Mouse (Mus musculus) intestine, embryonic 14.5 days (tissue): ENCODE measurements around the gene Tent4a. TPM values are rescaled to one million over a fixed set of nuclear protein-coding genes. Genes with fewer than 3 reads are reported as not detected.
"Not testable (repeated sequence)": the region's sequence is repeated elsewhere in the genome, so short reads cannot be mapped to it uniquely, and the experiment has no call there.

Experiments used
- ATAC-seq: fragments of 200-750 bp; cut with Nextera tagmentation; replicated peaks from 2 replicates; pipeline ENCODE4 v1.8.0; 2017; ENCODE audit warnings: low read depth, moderate number of reproducible peaks, moderate TSS enrichment, moderate library complexity; ENCODE audit not compliant: low FRiP score, low TSS enrichment
- DNase-seq: peaks from one replicate; pipeline ENCODE4 v3.0.0-alpha.2; 2018; ENCODE audit warnings: low spot score
- H3K27ac ChIP-seq: fragments of 300-500 bp; sonication (generic); 2 replicates; pipeline ENCODE4 v1.5.1; 2014; ENCODE audit warnings: low read depth, mild to moderate bottlenecking, control low read depth
- H3K27me3 ChIP-seq: fragments of 300-500 bp; sonication (generic); replicated peaks from 2 replicates; pipeline ENCODE4 v1.6.1; 2014; ENCODE audit warnings: low read length, control low read depth; ENCODE audit not compliant: control insufficient read depth, insufficient read depth
- H3K36me3 ChIP-seq: fragments of 300-500 bp; sonication (generic); 2 replicates; pipeline ENCODE4 v1.6.1; 2014; ENCODE audit warnings: low read length, control low read depth; ENCODE audit not compliant: control insufficient read depth, insufficient read depth
- H3K4me1 ChIP-seq: fragments of 300-500 bp; sonication (generic); replicated peaks from 2 replicates; pipeline ENCODE4 v1.6.1; 2014; ENCODE audit warnings: low read length, control low read depth, mixed read lengths; ENCODE audit not compliant: control insufficient read depth, insufficient read depth
- H3K4me2 ChIP-seq: fragments of 300-500 bp; sonication (generic); 2 replicates; pipeline ENCODE4 v1.6.1; 2014; ENCODE audit warnings: low read length
- H3K4me3 ChIP-seq: fragments of 300-500 bp; sonication (generic); 2 replicates; pipeline ENCODE4 v1.5.1; 2014; ENCODE audit warnings: low read depth, low read length, control low read depth, mixed read lengths
- H3K9ac ChIP-seq: fragments of 300-500 bp; sonication (generic); 2 replicates; pipeline ENCODE4 v1.6.1; 2014; ENCODE audit warnings: mild to moderate bottlenecking, low read length
- H3K9me3 ChIP-seq: fragments of 300-500 bp; sonication (generic); 2 replicates; pipeline ENCODE4 v1.6.1; 2016; ENCODE audit warnings: low read length, control low read depth; ENCODE audit not compliant: control insufficient read depth
- WGBS: fragments of 180-500 bp; shearing (Covaris S2); extraction: QIAGEN DNeasy Blood & Tissue Kit; methylation state at CpG from one replicate; pipeline ENCODE4 v1.1.7; 2014; 5-methylcytosine and 5-hydroxymethylcytosine counted together
- polyA plus RNA-seq: library from polyadenylated mRNA; unstranded; fragments of >200 nt; fragmentation: Nextera tagmentation; extraction: Ambion mirVana; gene quantifications from 2 replicates; pipeline ENCODE4 v1.2.1, GENCODE M21; 2014

Tent4a gene
- polyA plus RNA-seq: 6.8 and 9.0 TPM in 2 replicates

DNA sequence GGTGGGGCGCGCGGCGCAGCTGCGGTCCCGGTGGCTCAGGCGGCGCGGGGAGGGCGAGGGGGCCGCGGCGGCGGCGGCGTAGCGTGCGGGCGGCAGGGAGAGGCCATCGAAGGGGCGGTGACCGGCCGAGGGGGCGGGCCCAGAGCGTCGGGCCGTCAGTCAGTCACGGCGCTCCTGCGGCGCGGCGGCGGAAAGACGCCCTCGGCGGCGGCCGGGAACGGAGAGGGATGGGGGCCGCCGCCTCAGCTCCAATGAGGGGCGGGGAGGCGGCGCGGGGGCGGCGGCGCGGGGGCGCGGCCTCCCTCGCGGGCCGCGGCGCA, at the start of gene Tent4a:
TSS of gene Tent4a (minus strand) at position 284 of the 320 bp plus-strand sequence.
- H3K4me3 ChIP-seq: peak within 1 kb of the TSS; percentile 96
- peak within 1 kb of the TSS; percentile 85 for H3K4me2 ChIP-seq
- DNase-seq (no peak), ATAC-seq (peak; percentile 88)
- H3K27me3 ChIP-seq: no peaks in the 10 kb centered on the region
- H3K36me3 ChIP-seq: peaks cover 8% of the 10 kb centered on the region; the same call in 1 of the 2 replicates
- WGBS: 0% methylated on average over 21 of the region's 57 CpGs
- H3K27ac ChIP-seq: peak within 1 kb of the TSS; percentile 94
- H3K4me1 ChIP-seq: peaks cover 36% of the 10 kb centered on the region
- H3K9ac ChIP-seq: peak within 1 kb of the TSS; percentile 88
- H3K9me3 ChIP-seq: no peaks in the 10 kb centered on the region

DNA sequence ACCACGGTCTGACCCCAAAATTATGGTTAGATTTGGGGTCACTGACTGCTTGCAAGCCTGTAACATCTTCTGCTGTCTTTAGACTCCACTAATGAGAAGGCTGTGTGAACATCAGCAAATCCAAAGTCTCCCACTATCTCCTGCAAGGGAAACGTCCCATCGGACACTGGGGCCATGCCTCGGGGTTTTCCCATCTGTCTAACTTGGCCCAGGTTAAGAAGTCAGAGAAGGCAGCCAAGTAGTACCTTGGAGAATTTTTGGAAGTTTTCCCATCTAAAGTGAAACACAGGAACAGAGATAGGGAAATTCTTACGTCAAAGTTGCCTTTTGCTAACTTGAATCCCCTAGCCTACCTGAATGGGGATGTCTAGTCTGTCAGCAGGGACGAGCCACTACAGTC, 49.2 kb upstream of the Tent4a start:
- H3K4me2 ChIP-seq: no peak overlapping the region
- no peaks in the 10 kb centered on the region for H3K9me3 ChIP-seq
- 87% methylated on average over 6 of the region's 6 CpGs for WGBS
- H3K36me3 ChIP-seq: no peaks in the 10 kb centered on the region
- H3K27ac ChIP-seq: no peak overlapping the region
- H3K4me3 ChIP-seq: no peak overlapping the region
- no peaks in the 10 kb centered on the region for H3K4me1 ChIP-seq
- no peak for DNase-seq
- H3K9ac ChIP-seq: no peak overlapping the region
- ATAC-seq: no peak
- no peaks in the 10 kb centered on the region for H3K27me3 ChIP-seq

DNA sequence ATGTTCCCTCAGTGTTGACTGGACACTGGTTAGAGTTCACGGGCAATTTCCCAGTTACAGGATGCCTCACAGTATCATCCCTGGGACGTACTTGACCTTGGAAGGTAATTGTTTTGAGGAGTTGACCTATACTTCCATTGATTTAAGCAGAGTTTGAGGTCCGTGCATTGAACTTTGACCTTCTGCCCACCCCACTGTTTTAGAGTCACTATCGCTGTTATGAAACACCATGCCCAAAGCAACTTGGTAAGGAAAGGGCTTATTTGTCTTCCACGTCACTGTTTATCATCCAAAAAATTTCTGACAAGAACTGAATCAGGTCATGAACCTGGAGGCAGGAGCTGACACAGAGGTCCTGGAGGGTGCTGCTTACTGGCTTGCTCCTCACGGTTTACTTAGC, 48.0 kb upstream of the Tent4a start:
- Histone ChIP-seq H3K36me3 (no peaks in the 10 kb centered on the region), H3K9ac (no peak overlapping the region), H3K4me1 (no peaks in the 10 kb centered on the region), H3K4me3 (no peak overlapping the region), H3K4me2 (no peak overlapping the region), H3K27ac (no peak overlapping the region), H3K9me3 (no peaks in the 10 kb centered on the region), H3K27me3 (no peaks in the 10 kb centered on the region)
- DNase-seq (no peak), ATAC-seq (no peak)
- 78% methylated on average over 6 of the region's 6 CpGs for WGBS

DNA sequence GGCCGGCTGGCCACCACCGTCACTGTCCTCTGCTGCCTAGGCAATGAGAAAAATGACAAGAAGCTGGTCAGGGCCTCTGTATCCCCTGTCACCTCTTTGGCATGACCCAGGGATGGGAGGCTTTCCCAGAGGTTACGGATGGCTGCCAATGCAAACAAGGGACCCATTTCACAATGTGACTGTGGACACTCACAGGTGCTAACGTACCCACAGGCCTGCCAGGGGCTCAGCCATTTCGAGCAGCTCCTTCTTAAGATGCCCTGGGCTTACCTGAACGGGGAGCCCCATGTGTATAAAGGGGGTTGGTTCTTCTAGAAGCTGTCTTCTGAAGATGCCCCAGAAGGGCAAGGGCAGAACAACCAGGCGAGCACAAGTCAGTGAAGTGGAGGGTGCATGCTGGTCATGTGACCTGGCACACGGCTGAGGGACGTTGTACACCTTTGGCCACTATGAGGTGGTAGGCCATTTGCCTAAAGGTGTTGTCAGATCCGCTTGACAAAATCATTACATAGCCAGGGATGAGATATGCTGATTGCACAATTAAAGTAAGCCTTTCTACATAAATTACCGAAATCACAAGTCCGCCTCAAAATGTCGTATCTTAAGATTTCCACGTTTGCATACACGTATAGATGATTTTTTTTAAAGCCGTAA, 42.9 kb upstream of the Tent4a start:
- Histone ChIP-seq H3K4me1 (no peaks in the 10 kb centered on the region), H3K4me3 (no peak overlapping the region), H3K27me3 (no peaks in the 10 kb centered on the region), H3K36me3 (no peaks in the 10 kb centered on the region), H3K9ac (no peak overlapping the region), H3K27ac (no peak overlapping the region), H3K4me2 (no peak overlapping the region), H3K9me3 (no peaks in the 10 kb centered on the region)
- no peak for ATAC-seq
- no peak for DNase-seq
- 92% methylated on average over 16 of the region's 16 CpGs for WGBS

DNA sequence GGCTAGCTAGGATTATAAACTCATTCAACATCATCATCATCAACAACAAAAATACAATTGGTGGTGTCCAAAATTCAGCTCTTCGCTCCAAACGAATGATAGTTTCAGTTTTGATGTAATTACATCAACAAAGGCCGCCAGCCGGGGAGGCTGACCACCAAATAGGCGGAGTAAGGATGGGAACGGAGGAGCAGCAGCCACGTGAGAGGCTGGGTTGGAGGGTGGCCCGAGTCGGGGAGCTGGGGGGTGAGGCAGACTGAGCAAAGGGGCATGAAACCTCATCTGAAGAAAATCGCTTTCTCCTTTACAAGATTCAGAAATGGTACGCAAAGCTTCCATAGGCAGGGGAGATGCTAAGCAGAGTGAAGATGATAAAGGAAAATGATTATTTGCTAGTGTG, 42.3 kb upstream of the Tent4a start:
- DNase-seq: no peak
- WGBS: 63% methylated on average over 11 of the region's 11 CpGs
- Histone ChIP-seq H3K27me3 (no peaks in the 10 kb centered on the region), H3K36me3 (no peaks in the 10 kb centered on the region), H3K4me1 (no peaks in the 10 kb centered on the region), H3K27ac (no peak overlapping the region), H3K9me3 (no peaks in the 10 kb centered on the region), H3K9ac (no peak overlapping the region), H3K4me2 (no peak overlapping the region), H3K4me3 (no peak overlapping the region)
- no peak for ATAC-seq

DNA sequence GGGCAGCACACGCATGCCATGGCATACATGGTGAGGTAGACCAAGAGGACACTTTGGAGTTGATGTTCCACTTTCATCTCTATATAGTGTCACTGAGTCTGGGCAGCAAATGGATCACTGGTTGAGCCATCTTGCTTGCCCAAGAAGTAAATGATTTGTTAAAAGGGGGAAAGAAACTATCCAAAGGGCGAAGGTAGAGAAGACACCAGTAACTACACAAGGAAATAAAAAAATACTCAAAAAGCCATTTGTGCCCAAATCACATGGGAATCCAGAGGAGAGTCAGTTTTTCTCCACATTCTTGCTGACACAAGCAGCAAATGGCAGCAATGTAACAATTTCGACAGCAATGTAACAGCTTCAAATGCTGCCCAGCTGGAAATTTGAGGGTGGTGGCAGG, 38.2 kb upstream of the Tent4a start:
- H3K4me2 ChIP-seq: no peak overlapping the region
- ATAC-seq (no peak), DNase-seq (no peak)
- H3K36me3 ChIP-seq: no peaks in the 10 kb centered on the region
- no peak overlapping the region for H3K27ac ChIP-seq
- no peak overlapping the region for H3K9ac ChIP-seq
- H3K4me1 ChIP-seq: no peaks in the 10 kb centered on the region
- 89% methylated on average over 3 of the region's 3 CpGs for WGBS
- no peaks in the 10 kb centered on the region for H3K9me3 ChIP-seq
- H3K4me3 ChIP-seq: no peak overlapping the region
- H3K27me3 ChIP-seq: no peaks in the 10 kb centered on the region

DNA sequence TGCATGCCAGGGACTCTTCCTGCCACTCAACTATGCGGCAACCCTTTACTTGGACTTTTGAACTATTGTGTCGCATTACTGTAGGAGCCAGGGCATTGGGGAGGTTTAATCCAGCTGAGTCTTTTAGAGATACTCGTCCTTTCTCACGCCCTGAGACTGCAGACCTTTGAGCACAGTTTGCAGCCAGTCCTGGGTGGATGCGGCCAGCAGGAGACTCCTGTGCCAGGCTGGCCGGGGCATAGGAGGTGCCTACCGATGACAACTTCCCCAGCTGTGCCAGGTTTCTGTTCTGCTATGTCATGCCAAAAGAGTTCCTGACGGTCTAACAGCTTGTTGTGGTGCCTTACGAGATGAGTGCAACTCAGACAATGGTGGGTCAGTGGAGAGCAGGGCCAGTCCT, 34.8 kb upstream of the Tent4a start:
- WGBS: 84% methylated on average over 9 of the region's 9 CpGs
- H3K4me3 ChIP-seq: no peak overlapping the region
- ATAC-seq (no peak), DNase-seq (no peak)
- no peaks in the 10 kb centered on the region for H3K9me3 ChIP-seq
- H3K27me3 ChIP-seq: no peaks in the 10 kb centered on the region
- no peaks in the 10 kb centered on the region for H3K36me3 ChIP-seq
- H3K9ac ChIP-seq: no peak overlapping the region
- no peak overlapping the region for H3K27ac ChIP-seq
- no peak overlapping the region for H3K4me2 ChIP-seq
- no peaks in the 10 kb centered on the region for H3K4me1 ChIP-seq

DNA sequence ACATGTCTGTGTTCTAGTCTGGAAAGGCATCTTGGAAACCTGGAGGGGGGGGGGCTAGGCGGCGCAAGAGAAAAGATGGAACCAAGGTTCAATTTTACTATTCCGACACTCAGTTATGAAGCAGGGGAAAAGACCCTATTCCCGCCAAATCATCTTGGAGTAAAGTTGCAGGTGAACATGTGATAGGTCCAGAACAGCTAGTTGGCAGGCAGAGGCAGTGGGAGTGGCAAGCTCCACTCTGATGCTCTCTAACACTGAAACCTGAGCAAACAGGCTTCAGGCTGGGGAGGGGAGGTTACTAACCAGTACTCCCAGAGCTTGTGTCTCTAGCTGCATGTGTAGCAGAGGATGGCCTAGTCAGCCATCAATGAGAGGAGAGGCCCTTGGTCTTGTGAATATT, 31.0 kb upstream of the Tent4a start:
- not testable (repeated sequence) for H3K4me2 ChIP-seq, H3K27me3 ChIP-seq, H3K27ac ChIP-seq, H3K4me3 ChIP-seq, H3K9ac ChIP-seq, ATAC-seq, H3K9me3 ChIP-seq, DNase-seq, H3K36me3 ChIP-seq, H3K4me1 ChIP-seq
- 87% methylated on average over 4 of the region's 4 CpGs for WGBS

DNA sequence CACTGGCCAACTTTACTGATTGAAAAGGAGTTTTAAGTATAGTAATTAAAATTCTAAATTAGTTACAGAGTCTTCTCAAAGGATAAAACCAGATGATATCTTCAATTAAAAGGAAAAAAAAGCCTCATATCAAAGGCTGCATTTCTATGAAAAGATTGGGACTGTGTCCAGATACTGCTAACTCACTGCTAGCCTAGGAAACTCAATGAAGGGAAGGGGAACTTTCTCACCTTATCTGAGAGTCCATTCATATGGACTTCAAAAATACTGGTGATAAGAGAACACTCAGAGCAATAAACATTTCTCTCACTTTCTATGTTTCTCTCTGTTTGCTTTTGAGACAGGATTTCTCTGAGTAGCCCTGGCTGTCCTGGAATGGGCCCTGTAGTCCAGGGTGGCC, 30.2 kb upstream of the Tent4a start:
- H3K27ac ChIP-seq: no peak overlapping the region
- no peaks in the 10 kb centered on the region for H3K36me3 ChIP-seq
- H3K27me3 ChIP-seq: no peaks in the 10 kb centered on the region
- H3K4me3 ChIP-seq: no peak overlapping the region
- H3K9ac ChIP-seq: no peak overlapping the region
- H3K4me1 ChIP-seq: no peaks in the 10 kb centered on the region
- DNase-seq (no peak), ATAC-seq (no peak)
- H3K4me2 ChIP-seq: no peak overlapping the region
- H3K9me3 ChIP-seq: no peaks in the 10 kb centered on the region
